ENCODE assay signal across 11 mouse cellular contexts in genomic region chr7:99407598-99407997, GRCm38 (mm10). TPM values are rescaled to one million over a fixed set of nuclear protein-coding genes. Genes with fewer than 3 reads are reported as not detected.
DNase-seq lines count a peak whose midpoint lies in the region; ATAC-seq and TF ChIP-seq lines count a peak whose summit lies in the region.
"Had no signal": no experiment of that assay in that cellular context is flagged by ENCODE, and none has a peak within 500 bp of the region (broad histone marks: within the 10 kb centered on the region; RNA-seq: fewer than 3 reads in every experiment).

No protein-coding gene starts in this region.

- 76% methylated on average over 2 of the region's 2 CpGs for WGBS in heart, embryonic 12.5 days
- WGBS in stomach, postnatal 0 days = 56% methylated on average over 2 of the region's 2 CpGs

- H3K27ac ChIP-seq in heart, embryonic 12.5 days (ENCODE audit: poor library complexity, severe bottlenecking) = no peak overlapping the region
- no peak overlapping the region for H3K27ac ChIP-seq in stomach, postnatal 0 days (replicated peaks)
- H3K27ac ChIP-seq: heart, embryonic 13.5 days had no signal

- H3K4me3 ChIP-seq in heart, embryonic 12.5 days = no peak overlapping the region
- no peak overlapping the region for H3K4me3 ChIP-seq in stomach, postnatal 0 days (ENCODE audit: low read depth, low read length)
- H3K4me3 ChIP-seq: heart, embryonic 13.5 days had no signal

- no peak overlapping the region for H3K9ac ChIP-seq in heart, embryonic 12.5 days
- H3K9ac ChIP-seq in stomach, postnatal 0 days (ENCODE audit: low read length) = no peak overlapping the region
- H3K9ac ChIP-seq: heart, embryonic 13.5 days had no signal

- H3K9me3 ChIP-seq in heart, embryonic 12.5 days (replicated peaks) = no peaks in the 10 kb centered on the region
- no peaks in the 10 kb centered on the region for H3K9me3 ChIP-seq in stomach, postnatal 0 days (ENCODE audit: control insufficient read depth, low read length)
- H3K9me3 ChIP-seq: heart, embryonic 13.5 days had no signal

- H3K4me1 ChIP-seq in heart, embryonic 12.5 days (replicated peaks) = peaks cover 52% of the 10 kb centered on the region
- H3K4me1 ChIP-seq in stomach, postnatal 0 days (replicated peaks; ENCODE audit: control insufficient read depth, insufficient read depth) = no peaks in the 10 kb centered on the region

- H3K4me2 ChIP-seq in heart, embryonic 12.5 days = no peak overlapping the region
- no peak overlapping the region for H3K4me2 ChIP-seq in stomach, postnatal 0 days (replicated peaks; ENCODE audit: low read depth)
- H3K4me2 ChIP-seq: heart, embryonic 13.5 days had no signal

- no peak for TF ChIP-seq CTCF in stomach, postnatal 0 days (IDR thresholded peaks at IDR 0.05; ENCODE audit: low read depth)

- ATAC-seq in heart, embryonic 12.5 days (ENCODE audit: insufficient number of reproducible peaks, low FRiP score) = peak; percentile 39; the same call in 1 of the 2 replicates
- peak; percentile 27 for ATAC-seq in stomach, postnatal 0 days (ENCODE audit: low FRiP score, low TSS enrichment)

- H3K27me3 ChIP-seq in heart, embryonic 12.5 days (replicated peaks) = no peaks in the 10 kb centered on the region
- no peaks in the 10 kb centered on the region for H3K27me3 ChIP-seq in stomach, postnatal 0 days (ENCODE audit: control insufficient read depth, insufficient read depth, low read length)
- H3K27me3 ChIP-seq: heart, embryonic 13.5 days had no signal

- H3K36me3 ChIP-seq in heart, embryonic 12.5 days = peaks cover 20% of the 10 kb centered on the region
- no peaks in the 10 kb centered on the region for H3K36me3 ChIP-seq in stomach, postnatal 0 days (ENCODE audit: control insufficient read depth, insufficient read depth, low read length)

- TF ChIP-seq EP300 in stomach, postnatal 0 days (optimal IDR thresholded peaks at IDR 0.05) = no peak

- DNase-seq in heart, adult 11 months = no peak
- peak; percentile 18 to 41 for DNase-seq in spleen, postnatal 36 days (ENCODE audit: low spot score in 2 of 2)
- no peak for DNase-seq in spleen, adult 18-20 months
- peak; percentile 31 for DNase-seq in induced T-regulatory cell, adult 2 months (ENCODE audit: low read depth)
- DNase-seq in stomach, postnatal 0 days (ENCODE audit: low spot score) = no peak
- DNase-seq in cerebellum, postnatal 36 days = no peak
- DNase-seq in layer of hippocampus, adult 18-20 months (ENCODE audit: low spot score in 2 of 2) = no peak
- DNase-seq: kidney, adult 2 months had no signal

RNA-seq across cellular contexts. Expression of gene Gdpd5, which starts 26.4 kb away (rescaled TPM):
- polyA plus RNA-seq in heart, embryonic 12.5 days (2016; fragmentation: Nextera tagmentation; extraction: Ambion mirVana) = 28.5 and 28.8 TPM in 2 replicates
- polyA plus RNA-seq in stomach, postnatal 0 days (2015; fragmentation: Nextera tagmentation; extraction: Ambion mirVana) = 8.1 and 9.1 TPM in 2 replicates
- 10 to 100 TPM; 18.8 to 24.5 TPM for total RNA-seq in layer of hippocampus, adult 18-20 months (2021)

RNA-seq across cellular contexts. Expression of gene Serpinh1, which starts 54.6 kb away (rescaled TPM):
- polyA plus RNA-seq in heart, embryonic 12.5 days (2016; fragmentation: Nextera tagmentation; extraction: Ambion mirVana) = 1,302 and 1,316 TPM in 2 replicates
- 331 and 433 TPM in 2 replicates for polyA plus RNA-seq in stomach, postnatal 0 days (2015; fragmentation: Nextera tagmentation; extraction: Ambion mirVana)
- total RNA-seq in layer of hippocampus, adult 18-20 months (2021) = 10 to 100 TPM; 19.1 to 19.3 TPM
- total RNA-seq: megakaryocyte-erythroid progenitor cell, adult 5-6 weeks had no signal

RNA-seq across cellular contexts. Expression of gene Klhl35, which starts 58.2 kb away (rescaled TPM):
- 0.85 and 1.3 TPM in 2 replicates for polyA plus RNA-seq in heart, embryonic 12.5 days (2016; fragmentation: Nextera tagmentation; extraction: Ambion mirVana)
- polyA plus RNA-seq in stomach, postnatal 0 days (2015; fragmentation: Nextera tagmentation; extraction: Ambion mirVana) = 0.97 and 1.3 TPM in 2 replicates
- total RNA-seq in layer of hippocampus, adult 18-20 months (2021) = 1 to 10 TPM; 2.2 to 2.3 TPM

Comparison
In these comparisons a context has a peak if more than half of its experiments do, and no peak if none do; other contexts are left out.
1. DNase-seq: peak in spleen, postnatal 36 days (2 of 2) and induced T-regulatory cell, adult 2 months (single experiment); none in heart, adult 11 months (single experiment), spleen, adult 18-20 months (0 of 2), stomach, postnatal 0 days (single experiment), cerebellum, postnatal 36 days (0 of 2) and layer of hippocampus, adult 18-20 months (0 of 2).